Mouse (Mus musculus): ENCODE results near the gene Nrf1. TPM values are rescaled to one million over a fixed set of nuclear protein-coding genes. Genes with fewer than 3 reads are reported as not detected.

Nrf1 gene
- total RNA-seq, 2 experiments from 2014 or later = 10.2 to 11.5 TPM

DNA sequence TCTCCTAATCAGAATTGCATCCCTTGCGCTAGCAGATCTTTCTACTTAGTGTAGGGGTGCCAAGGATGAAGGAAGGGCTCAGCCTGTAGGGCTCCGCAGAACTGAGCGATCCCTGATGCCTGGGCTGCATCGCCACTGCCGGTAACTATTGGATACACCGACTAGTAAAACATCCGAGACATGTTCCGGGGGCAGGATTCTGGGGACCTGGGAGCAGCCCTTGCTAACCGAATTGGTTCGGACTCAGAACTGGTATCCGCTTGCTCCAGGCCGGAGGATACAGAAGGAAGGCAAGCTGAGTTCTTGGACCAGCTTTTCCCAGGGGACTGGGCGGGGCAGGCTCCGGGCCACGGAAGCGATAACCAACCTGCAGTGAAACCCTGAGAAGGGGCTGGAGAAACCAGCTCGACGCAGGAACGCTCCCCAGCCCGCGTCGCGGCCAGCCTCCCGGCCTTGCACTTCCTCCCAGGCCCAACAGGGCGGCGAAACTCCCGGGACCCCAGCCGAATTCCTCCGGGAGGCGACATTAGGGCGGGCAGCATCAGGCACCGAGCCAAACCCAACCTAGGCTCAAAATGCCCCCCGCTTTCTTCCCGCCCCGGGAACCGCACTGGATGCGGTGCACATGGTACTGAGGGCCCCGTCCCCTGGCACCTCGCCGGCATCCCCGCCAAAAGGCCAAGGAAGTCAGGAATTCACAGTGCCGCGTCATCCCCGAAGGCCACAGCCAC is 125.2 kb downstream of the Nrf1 start:
- DNase-seq = peak; percentile 21
- intact Hi-C loops (cut with DNase I; ENCODE audit: low total_unique reads) = no loop called here

DNA sequence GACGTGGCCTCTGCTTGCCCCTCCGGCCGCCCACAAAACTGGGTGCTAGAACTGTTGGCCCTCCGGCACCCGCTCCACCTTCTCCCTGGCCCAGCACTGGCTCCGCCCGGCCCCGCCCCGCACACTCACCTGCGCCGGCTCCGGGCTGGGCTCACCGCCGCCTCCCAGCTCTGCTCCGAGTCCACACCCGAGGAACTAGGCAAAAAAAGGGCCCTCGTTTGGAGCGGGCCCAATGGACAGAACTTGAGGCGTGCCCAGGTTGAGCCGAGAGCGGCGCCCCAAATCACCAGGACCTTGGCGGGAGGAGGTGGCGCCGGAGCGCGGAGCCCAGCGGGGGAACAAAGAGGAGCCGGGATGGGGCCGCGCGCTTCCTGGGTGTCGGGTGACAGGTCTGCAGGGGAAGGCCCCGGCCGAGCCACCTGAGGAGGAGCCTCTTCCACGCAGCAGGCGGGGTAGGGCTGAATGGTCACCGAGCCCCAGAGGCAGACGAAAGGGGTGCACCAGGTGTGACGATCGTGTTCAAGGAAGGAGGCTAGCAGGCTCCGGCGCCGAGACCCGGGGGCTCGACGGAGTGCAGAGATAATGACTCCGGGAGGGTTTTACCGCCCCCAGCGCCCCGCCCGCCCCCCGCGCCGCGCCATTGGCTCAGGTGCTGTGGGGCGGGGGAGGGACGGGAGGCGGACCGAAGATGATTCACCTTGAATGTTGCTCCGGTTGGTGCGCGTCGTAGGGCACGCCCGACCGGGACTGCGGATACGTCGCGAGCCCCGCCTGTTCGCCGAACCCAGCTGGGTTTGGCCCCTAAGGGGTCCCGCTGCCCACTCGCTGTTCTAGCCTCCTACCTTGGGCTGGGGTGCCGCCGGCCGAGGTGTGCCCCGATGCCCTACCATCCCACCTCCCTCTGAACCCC is 126.0 kb downstream of the Nrf1 start:
- intact Hi-C loops (cut with DNase I; ENCODE audit: low total_unique reads) = no loop called here
- no peak for DNase-seq

DNA sequence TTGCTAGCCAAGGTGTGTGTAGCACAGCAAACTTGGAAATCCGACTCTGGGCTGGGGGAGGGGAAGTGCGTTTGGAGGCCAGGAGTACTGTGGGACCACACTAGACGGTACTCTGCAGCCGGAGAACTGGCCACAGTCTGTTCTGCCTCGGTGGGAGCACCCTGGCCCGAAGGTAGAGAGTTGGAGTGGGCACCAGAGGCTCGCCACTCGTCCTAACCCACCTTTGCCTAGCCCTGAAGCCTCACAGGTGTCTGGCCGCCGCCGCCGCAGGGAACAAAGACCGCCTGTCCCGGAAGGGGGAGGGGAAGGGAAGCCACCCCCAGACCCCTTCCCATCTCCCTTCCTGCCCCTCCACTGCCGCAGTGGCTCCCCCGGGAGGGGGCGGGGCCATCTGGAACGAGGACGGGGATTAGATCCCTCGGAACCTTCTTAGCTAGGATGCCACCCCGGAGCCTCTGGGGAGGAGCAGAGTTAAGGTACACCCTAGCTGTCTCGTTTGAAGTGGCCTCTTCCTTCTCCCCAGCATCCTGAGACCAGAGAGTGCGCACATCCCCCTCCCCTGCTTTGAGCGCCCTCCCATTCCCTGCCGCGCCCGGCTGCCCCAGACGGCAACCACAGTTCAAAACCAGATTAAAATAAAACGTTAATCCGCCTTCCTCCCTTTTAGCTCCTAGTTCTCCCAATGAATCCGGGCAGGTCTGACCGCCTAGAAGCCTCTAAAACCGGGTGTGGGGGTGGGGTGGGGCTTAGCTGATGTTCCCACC is 126.9 kb downstream of the Nrf1 start:
- no peak for DNase-seq
- intact Hi-C loops (cut with DNase I; ENCODE audit: low total_unique reads) = no loop called here

DNA sequence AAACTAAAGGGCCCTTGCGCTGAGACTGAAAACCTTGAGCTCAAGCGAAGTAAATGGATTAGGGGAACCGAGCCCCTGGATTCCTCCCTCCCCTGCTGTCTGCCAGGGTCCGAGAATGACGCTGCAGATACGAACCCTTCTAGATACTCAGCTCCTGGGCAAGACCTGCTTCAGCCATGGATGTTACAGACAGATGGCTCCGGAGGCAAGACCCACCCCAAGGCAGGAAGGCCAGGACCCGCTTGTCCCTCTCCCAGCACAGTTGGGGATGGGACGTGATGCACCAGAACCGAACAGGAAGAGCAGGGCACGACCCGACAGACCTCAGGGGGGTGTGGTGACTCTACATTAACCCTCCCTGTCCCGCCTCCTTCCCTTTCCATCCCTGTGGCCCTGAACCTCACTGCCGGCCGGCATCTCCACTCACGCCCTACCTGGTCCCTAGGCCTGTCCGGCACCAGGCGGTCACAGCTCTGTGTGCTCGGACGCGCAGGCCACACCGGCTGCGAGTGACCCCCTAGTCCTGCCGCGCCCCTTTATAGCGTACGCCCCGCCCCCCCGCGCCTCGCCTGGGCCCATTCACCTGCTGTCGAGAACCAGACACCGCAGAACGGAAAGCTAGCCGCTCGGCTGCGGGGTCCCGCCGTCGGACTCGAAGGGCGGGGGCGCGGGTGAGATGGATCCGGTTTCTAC is 127.6 kb downstream of the Nrf1 start:
- no peak for DNase-seq
- intact Hi-C loops (cut with DNase I; ENCODE audit: low total_unique reads) = no loop called here

DNA sequence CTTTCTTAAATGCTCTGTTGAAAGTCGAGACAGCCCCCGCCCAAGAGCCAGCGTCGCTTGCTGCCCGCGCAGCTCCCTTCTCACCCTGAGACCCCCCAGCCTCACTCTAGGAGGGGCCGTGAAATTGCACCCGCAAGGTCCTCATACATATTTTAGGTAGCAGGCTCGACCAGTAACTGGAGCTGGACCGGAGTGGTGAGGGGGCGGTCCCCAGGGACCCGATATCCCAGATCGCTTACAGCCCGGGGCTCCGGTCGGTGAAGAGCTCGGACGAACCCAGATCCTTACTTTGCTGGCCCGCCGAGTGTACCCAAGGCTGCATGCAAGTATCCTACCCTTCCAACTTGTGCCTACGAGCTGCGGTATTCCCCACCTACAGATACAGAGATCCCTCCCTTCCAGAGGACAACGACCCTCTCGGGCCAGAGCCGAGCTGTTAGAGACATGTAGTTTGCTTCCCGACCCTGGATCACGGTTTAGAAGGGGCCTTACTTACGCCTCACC is 128.2 kb downstream of the Nrf1 start:
- intact Hi-C loops (cut with DNase I; ENCODE audit: low total_unique reads) = no loop called here
- DNase-seq = no peak

DNA sequence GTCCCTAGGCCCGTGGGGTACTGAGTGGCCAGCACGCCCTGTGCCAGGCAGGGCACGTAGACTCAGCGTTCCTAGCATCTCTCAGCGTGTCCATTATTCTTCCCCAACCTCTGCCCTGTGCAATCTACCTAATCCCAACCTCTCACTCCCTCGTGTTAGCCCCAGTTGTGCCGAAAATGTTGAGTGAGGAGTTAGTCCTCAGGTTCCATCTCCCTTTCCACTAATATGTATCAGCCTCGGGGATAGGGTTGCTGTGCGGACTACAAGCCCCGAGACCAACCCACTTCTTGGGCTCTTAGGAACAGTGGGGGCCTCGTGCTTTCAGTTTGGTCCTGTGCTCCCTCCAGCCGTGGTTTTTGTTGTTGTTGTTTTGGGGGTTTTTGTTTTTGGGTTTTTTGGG is 128.7 kb downstream of the Nrf1 start:
- no peak for DNase-seq
- intact Hi-C loops (cut with DNase I; ENCODE audit: low total_unique reads) = no loop called here

DNA sequence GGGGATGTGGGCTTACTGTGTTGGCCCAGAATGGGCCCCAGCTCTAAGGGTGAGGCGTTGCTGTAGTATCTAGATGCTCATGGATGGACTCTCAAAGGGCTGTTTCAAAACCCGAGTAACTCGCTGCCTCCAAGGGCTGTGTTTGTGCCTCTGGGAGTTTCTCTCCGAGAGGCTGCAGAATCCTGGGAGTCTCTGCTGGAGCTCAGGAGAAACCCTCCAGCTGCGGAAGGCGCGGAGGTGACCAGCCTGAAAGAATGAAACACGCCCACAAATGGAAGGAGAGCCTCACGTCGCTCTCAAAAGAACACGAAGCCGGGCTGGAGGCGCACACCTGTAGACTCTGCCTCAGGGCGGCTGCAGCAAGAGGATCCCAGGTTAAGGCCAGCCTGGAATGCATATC is 129.5 kb downstream of the Nrf1 start:
- no peak for DNase-seq
- intact Hi-C loops (cut with DNase I; ENCODE audit: low total_unique reads) = no loop called here

DNA sequence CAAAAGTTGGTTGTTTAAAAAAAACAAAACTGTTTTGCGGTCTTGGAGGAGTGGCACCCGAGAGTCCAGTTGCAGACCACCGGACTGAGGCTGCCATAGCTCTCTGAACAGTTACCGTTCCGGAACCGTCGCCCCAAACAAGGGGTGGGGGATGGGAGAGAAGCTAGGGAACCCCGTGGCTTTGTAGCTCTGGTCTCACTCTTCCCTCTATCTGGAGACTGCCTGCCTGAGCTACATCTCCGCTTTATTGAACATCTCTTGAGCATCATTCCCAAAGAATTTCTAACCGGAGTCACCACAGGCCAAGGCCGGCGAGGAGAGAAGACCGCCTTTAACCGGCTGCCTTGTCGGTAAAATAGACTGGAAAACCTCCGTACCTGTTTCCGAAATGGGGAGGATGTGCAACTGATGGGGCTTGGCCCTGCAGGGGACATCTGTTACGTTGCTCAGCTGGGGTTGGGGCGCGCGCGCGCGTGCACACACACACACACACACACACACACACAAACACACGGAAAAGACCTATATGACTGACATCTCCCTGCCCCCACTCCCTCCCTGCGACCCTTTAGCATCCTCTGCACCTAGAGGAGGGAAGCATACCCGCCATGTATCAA is 130.3 kb downstream of the Nrf1 start:
- intact Hi-C loops (cut with DNase I; ENCODE audit: low total_unique reads) = no loop called here
- no peak for DNase-seq

DNA sequence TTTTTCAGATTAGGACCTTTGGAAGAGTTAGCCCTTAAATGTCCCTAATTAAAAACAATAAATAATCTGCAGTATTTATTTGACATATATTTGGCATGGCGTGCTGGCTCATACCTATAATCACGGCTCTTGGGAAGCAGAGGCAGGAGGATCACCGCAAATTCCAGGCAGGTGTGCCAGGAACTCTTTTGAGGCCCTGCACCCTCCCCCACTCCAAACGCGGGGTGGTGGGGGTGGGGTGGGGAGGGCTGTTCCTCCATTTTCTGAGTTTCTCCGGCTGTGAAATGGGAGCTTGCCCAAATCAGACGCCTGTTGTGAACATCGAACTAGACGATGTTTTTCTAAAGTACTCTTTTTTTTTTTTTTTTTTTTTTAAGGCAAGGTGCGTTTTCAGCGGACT is 131.3 kb downstream of the Nrf1 start:
- intact Hi-C loops (cut with DNase I; ENCODE audit: low total_unique reads) = no loop called here
- DNase-seq = no peak

DNA sequence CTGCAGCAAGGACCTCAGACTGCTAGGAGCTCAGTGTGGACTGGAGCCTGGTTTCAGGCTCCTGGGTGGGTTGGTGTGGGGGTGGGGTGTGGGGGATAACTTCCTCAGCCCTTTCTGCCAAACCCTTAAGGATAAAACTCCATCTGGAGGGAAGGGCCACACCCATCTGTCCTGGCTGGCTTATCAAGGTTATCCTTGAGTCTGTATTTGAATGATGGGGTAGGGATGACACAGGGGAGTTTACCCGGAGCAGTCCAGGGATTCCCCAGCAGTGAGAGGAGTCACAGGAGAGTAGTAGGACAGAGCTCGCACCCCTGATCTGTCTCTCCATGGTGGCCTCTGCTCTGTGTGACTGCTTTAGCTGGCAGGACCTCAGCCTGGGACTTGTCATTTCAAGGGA is 132.5 kb downstream of the Nrf1 start:
- intact Hi-C loops (cut with DNase I; ENCODE audit: low total_unique reads) = no loop called here

DNA sequence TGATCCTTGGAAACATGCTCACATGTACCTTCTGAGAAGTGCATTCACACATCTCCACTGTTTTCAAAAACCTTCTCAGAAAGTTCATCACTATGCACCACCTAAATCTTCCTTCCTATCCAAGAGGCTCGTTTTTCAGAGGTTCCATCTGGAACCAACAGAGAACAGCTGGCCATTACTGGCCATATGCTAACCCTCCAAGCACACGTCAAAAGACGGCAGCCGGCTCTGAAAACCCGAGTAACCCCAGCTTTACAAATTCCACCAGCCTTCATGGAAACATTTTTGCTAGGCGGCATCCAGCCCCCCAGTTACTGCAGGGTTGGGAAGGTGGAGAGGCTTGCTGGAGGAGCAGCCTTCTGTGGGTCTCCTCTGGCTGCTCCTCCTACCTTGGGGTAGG is 134.2 kb downstream of the Nrf1 start:
- DNase-seq = no peak
- intact Hi-C loops (cut with DNase I; ENCODE audit: low total_unique reads) = no loop called here

More for the DNA sequence above, 132.5 kb downstream of the Nrf1 start:
- no peak for DNase-seq

DNA sequence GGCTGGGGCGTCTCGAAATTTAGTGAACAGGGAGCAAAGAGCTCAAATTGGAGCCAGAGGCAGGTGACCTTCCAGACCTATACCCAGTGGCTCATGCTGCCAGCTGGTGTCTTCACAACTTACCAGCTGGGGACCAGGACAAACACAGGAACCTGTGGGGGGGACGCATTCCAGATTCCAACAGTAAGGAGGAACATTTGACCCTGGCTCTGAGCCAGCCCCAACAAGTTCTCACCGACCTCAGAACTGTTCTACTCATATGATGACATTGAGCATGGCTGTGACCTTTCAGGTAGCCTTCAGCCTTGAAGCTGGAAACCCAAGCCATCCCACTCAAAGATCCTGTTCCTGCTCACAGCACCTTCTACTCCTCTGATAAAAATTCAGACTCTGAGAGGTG is 135.8 kb downstream of the Nrf1 start:
- DNase-seq = no peak
- intact Hi-C loops (cut with DNase I; ENCODE audit: low total_unique reads) = no loop called here

DNA sequence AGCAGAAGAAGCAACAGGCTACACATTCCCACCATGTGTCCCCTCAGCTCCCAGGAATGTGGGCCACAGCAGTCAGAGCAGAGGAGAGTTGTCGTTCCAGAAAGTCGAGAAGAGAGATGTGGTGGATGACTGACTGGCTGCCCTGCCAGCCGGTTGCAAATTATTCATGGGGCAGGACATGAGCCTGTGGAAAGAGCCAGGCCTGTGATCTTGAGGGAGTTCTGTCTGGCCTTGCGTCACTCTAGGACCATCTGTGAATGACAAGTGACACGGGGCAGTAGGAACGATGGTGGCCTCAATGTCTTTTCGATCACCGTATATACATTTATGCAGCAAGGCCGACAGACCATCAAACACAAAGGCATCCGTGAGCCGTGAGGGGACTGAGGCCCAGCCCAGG is 147.9 kb downstream of the Nrf1 start:
- intact Hi-C loops (cut with DNase I; ENCODE audit: low total_unique reads) = no loop called here
- DNase-seq = no peak

DNA sequence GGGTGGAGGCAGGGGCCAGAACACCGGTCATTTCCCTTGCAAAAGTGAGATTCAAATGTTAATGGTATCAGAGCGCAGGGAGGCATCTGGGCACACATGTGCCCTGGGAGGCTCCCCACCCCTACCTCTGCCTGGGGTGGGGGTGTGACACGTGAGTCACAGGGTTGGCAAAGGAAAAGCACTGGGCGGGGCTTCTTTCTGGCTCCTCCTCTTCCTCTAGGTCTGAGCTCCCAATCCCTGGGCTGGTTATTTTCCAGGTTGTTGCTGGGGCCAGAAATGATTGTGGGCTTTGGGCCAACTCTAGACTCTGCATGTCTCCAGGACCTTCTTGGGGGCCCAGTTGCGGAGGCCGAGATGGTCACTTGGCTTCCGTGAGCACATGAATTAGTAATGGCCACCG is 148.4 kb downstream of the Nrf1 start:
- no peak for DNase-seq
- intact Hi-C loops (cut with DNase I; ENCODE audit: low total_unique reads) = no loop called here

Small RNA genes lying within 50 kb of the gene (microRNA-seq; reads per million reads assigned to microRNA genes)
- gene Mir182 (9.5 to 54.2 reads per million in 2 experiments), gene Mir183 (9.5 to 55.1 reads per million in 2 experiments), gene Mir96 (0.64 to 1.0 reads per million in 2 experiments)

Other genes with a start within 250 kb of the Nrf1 start
- gene Strip2, start 131.0 kb upstream of the Nrf1 start, total RNA-seq (2021) = 1 to 10 TPM; 2.0 to 2.3 TPM

Data from gastrocnemius, postnatal 14 days (tissue).